Mouse (Mus musculus): ENCODE results near the gene Frmd4a. TPM values are rescaled to one million over a fixed set of nuclear protein-coding genes. Genes with fewer than 3 reads are reported as not detected.
A peak's percentile ranks its signal among the peaks of the same experiment; 100 is the strongest.

Frmd4a gene
- polyA plus RNA-seq, 1 experiment from 2014 or later = 72.7 TPM

DNA sequence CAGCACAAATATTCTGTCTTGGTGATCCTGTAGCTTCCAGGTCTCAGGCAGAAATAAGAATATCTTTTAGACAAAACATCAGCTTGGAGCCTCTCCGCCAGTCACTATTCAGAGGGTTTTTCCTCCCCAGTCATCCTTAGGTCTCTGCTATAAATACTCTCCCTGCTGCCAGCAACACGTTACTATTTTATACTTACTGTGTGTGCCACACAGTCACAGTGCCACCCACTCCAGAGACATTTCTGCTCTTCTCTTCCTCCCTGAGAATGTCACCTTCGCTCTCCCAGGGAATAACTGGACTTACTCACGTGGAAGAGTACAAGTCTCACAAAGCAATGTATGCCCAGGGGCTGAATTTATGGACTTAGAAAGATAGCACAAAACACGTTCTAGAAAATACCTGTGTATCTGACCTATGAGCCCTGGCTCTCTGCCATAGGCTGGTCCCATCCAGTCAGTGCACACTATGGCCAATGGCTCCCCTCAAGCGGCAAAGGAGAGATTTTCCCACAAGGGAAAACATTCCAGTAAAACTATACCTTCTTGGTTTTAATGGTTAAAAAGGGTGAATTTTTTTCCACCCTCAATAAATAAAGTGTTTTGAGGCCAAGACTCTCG, 209.5 kb downstream of the Frmd4a start:
- no peak overlapping the region for H3K4me2 ChIP-seq (replicated peaks)
- no peak for ATAC-seq (replicated peaks)
- H3K27me3 ChIP-seq = no peaks in the 10 kb centered on the region
- no peak overlapping the region for H3K4me3 ChIP-seq
- peaks cover 23% of the 10 kb centered on the region for H3K4me1 ChIP-seq
- H3K27ac ChIP-seq (replicated peaks) = no peak overlapping the region
- H3K9me3 ChIP-seq = no peaks in the 10 kb centered on the region
- H3K9ac ChIP-seq (replicated peaks) = no peak overlapping the region
- H3K36me3 ChIP-seq = no peaks in the 10 kb centered on the region
- WGBS = 54% methylated on average over 7 of the region's 7 CpGs

DNA sequence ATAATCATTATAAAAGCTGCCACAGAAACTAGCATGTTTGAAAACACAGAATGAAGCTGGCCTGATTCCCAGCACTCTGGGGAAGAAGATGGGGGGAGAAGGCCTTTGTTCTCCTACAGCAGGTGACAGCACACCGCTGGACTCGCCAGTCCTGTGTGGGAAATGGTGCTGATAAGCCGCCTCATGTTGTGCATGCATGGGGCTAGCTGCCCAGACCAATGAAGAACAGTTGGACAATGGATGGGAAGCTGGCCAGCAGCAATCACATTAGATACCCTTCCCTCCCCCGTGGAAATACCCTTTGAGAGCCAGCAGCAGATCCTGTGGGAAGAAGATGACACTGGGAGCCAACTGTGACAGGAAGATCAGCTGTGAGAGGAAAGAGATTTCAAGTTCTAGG, 210.0 kb downstream of the Frmd4a start:
- 16% methylated on average over 4 of the region's 4 CpGs for WGBS
- Histone ChIP-seq H3K4me2 (replicated peaks) (no peak overlapping the region), H3K4me1 (peaks cover 23% of the 10 kb centered on the region), H3K9me3 (no peaks in the 10 kb centered on the region), H3K4me3 (no peak overlapping the region), H3K36me3 (no peaks in the 10 kb centered on the region), H3K27me3 (no peaks in the 10 kb centered on the region), H3K27ac (replicated peaks) (0 out of 2 replicates have a peak overlapping the region, but pooled peaks have one; percentile 2), H3K9ac (replicated peaks) (no peak overlapping the region)
- ATAC-seq (replicated peaks) = peak; percentile 36; the same call in 1 of the 2 replicates

DNA sequence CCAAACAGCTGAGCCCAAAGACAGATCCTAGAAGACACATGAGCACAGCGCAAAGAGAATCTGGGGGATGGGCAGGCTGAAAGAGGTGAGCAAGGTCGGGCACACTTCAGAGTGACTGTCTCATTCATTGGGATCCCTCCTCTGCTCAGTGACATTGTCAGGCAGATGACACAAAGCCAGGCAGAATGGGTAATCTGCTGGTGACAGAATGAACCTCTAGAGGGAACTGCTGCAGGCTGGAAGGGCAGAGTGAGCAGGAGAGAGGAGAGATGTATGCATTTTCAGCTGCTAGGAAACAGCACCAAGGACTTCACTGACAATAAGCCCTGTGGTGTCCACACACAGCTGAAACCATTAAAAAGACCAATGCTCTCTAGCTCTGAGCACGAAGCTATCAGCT, 211.0 kb downstream of the Frmd4a start:
- H3K9me3 ChIP-seq = no peaks in the 10 kb centered on the region
- no peak overlapping the region for H3K9ac ChIP-seq (replicated peaks)
- H3K27me3 ChIP-seq = no peaks in the 10 kb centered on the region
- H3K4me1 ChIP-seq = peaks cover 29% of the 10 kb centered on the region
- WGBS = 41% methylated on average over 3 of the region's 3 CpGs
- peak overlapping the region; percentile 29 for H3K27ac ChIP-seq (replicated peaks)
- H3K4me2 ChIP-seq (replicated peaks) = no peak overlapping the region
- H3K4me3 ChIP-seq = no peak overlapping the region
- ATAC-seq (replicated peaks) = peak; percentile 34
- H3K36me3 ChIP-seq = no peaks in the 10 kb centered on the region

DNA sequence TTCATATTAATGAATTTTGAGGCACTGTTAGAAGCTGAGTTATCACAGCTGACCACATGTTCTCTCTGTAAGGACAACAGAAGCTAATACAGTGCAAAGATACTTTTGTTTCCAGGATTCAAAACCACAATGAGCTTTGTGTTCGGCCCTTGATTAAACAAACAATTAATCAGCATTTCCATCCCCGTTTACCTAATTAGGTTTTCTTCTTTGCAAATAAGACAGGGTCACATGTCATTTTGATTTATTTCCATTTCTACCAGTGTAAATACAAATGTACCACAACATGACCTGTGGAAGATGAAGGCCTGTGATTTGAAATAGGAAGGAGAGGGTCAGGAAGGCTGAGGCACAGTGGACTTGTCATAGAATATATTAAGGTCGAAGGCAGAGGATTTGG, 214.8 kb downstream of the Frmd4a start:
- H3K4me3 ChIP-seq = no peak overlapping the region
- no peaks in the 10 kb centered on the region for H3K9me3 ChIP-seq
- no peaks in the 10 kb centered on the region for H3K36me3 ChIP-seq
- H3K4me1 ChIP-seq = peaks cover 22% of the 10 kb centered on the region
- 0 out of 2 replicates have a peak, but pooled peaks have one; percentile 2 for ATAC-seq (replicated peaks)
- no peaks in the 10 kb centered on the region for H3K27me3 ChIP-seq
- H3K4me2 ChIP-seq (replicated peaks) = peak overlapping the region; percentile 32
- peak overlapping the region; percentile 19; the same call in 1 of the 2 replicates for H3K27ac ChIP-seq (replicated peaks)
- 5% methylated on average over 3 of the region's 3 CpGs for WGBS
- 0 out of 2 replicates have a peak overlapping the region, but pooled peaks have one; percentile 0 for H3K9ac ChIP-seq (replicated peaks)

DNA sequence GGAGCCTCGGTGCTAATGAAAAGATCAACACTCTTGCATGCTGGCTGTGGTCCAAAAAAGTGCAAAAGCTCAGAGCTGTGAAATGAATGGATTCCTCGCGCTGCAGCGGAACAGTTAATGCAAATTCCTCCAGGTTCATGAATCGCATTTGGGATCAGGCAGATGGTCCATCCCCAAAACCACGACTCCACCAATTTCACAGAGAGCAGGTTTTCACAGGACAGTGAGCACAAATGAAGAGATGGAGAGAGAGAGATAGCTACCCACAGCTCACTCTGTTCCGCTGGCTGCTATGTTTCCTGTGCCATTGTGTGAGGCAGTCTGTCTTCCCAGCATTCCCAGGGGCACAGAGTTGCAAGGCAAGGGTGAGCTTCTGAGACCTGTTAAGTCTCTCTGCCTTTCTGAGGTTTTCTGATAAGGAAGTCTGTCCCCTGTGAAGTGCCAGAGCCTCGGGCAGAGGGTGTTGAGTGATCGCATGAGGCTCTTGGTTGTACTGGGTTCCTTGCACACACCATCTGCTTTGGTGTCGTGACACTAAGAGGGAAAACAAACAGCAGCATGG, 215.3 kb downstream of the Frmd4a start:
- Histone ChIP-seq H3K9ac (replicated peaks) (0 out of 2 replicates have a peak overlapping the region, but pooled peaks have one; percentile 0), H3K9me3 (no peaks in the 10 kb centered on the region), H3K4me2 (replicated peaks) (peak overlapping the region; percentile 32), H3K36me3 (no peaks in the 10 kb centered on the region), H3K27ac (replicated peaks) (peak overlapping the region; percentile 19; the same call in 1 of the 2 replicates), H3K4me1 (peaks cover 17% of the 10 kb centered on the region), H3K27me3 (no peaks in the 10 kb centered on the region), H3K4me3 (0 out of 2 replicates have a peak overlapping the region, but pooled peaks have one; percentile 3)
- ATAC-seq (replicated peaks) = peak; percentile 70
- 8% methylated on average over 10 of the region's 10 CpGs for WGBS

DNA sequence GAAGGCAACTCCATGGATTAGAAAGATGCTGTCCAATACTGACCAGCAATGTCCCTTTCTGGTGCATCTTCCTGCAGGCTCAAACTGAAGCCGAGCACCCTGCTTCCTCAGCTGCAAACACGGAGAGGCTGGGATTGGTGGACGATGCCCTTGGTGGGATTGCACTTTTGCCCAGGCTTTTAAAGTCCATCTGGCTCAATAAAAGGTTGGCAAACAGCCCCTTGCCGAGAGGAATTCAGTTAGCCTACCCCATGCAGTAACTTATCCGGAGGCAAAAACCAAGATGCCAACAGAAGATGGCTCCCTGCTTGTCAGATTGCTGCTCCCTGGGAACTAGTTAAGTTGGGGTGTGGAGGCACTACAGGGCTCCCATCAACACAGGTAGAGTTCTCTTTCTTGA, 220.2 kb downstream of the Frmd4a start:
- no peak for ATAC-seq (replicated peaks)
- no peaks in the 10 kb centered on the region for H3K27me3 ChIP-seq
- H3K9ac ChIP-seq (replicated peaks) = no peak overlapping the region
- WGBS = 91% methylated on average over 5 of the region's 5 CpGs
- H3K36me3 ChIP-seq = no peaks in the 10 kb centered on the region
- peaks cover 5% of the 10 kb centered on the region for H3K4me1 ChIP-seq
- no peak overlapping the region for H3K4me2 ChIP-seq (replicated peaks)
- H3K9me3 ChIP-seq = no peaks in the 10 kb centered on the region
- H3K4me3 ChIP-seq = no peak overlapping the region
- H3K27ac ChIP-seq (replicated peaks) = no peak overlapping the region

DNA sequence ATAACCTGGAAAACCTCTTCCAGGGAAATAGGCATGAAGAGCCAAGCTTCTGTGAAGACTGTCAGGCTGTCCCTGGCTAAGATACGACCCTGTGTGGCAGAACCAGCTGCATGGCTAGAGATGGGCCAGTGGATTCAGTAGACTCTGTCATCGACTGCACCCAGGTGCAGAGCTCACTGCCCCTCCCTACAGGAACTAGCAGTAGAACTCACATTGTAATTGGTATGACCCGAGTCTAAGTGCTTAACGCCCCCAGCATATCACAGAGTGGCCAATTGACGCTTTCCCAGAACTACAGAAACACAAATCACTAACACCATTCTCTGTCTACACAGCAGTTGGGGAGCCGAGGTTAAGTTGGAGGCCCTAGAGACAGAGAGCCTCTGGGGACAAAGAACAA, 232.2 kb downstream of the Frmd4a start:
- Histone ChIP-seq H3K27ac (replicated peaks) (no peak overlapping the region), H3K4me1 (peaks cover 14% of the 10 kb centered on the region), H3K27me3 (no peaks in the 10 kb centered on the region), H3K4me2 (replicated peaks) (no peak overlapping the region), H3K4me3 (no peak overlapping the region), H3K36me3 (no peaks in the 10 kb centered on the region), H3K9me3 (no peaks in the 10 kb centered on the region), H3K9ac (replicated peaks) (no peak overlapping the region)
- ATAC-seq (replicated peaks) = no peak
- 41% methylated on average over 6 of the region's 6 CpGs for WGBS

DNA sequence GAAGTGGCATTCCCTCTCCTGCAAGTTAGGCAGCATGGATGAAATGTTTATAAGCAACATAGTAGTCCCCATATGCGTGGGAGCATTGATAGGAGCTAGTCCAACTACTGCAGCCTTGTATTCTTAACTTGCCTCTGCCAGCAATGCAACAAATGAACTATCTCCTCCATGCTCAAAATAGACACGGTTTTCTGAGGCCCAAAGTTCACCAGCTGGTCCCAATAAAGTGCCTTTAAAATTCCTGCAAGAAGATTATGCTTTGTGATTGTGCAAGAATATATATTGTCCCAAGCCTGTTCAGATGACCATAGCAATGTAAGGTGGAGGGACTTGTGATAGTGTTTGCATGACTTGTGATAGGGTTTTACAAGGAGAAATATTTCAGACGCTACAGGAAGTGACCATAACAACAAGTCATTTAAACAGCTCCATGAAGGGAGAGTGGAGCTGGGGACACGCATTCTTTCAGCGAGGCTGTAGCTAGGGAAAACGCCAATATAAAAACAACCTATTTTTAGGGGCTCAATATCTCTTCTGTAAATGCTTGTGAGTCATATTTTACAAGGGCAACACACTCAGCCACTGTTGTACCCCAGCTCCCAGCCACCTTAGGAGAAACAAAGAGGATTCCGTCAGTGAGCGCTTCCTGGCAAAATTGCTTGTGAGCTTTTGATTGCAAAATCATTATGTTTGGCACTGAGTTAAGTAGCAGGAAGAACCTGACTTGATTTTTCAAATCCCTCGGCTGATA, 235.2 kb downstream of the Frmd4a start:
- no peak for ATAC-seq (replicated peaks)
- H3K4me2 ChIP-seq (replicated peaks) = no peak overlapping the region
- peaks cover 14% of the 10 kb centered on the region for H3K4me1 ChIP-seq
- WGBS = 48% methylated on average over 9 of the region's 9 CpGs
- peak overlapping the region; percentile 35 for H3K27ac ChIP-seq (replicated peaks)
- H3K36me3 ChIP-seq = no peaks in the 10 kb centered on the region
- no peaks in the 10 kb centered on the region for H3K9me3 ChIP-seq
- H3K27me3 ChIP-seq = no peaks in the 10 kb centered on the region
- H3K4me3 ChIP-seq = no peak overlapping the region
- H3K9ac ChIP-seq (replicated peaks) = no peak overlapping the region; the same call in 1 of the 2 replicates

DNA sequence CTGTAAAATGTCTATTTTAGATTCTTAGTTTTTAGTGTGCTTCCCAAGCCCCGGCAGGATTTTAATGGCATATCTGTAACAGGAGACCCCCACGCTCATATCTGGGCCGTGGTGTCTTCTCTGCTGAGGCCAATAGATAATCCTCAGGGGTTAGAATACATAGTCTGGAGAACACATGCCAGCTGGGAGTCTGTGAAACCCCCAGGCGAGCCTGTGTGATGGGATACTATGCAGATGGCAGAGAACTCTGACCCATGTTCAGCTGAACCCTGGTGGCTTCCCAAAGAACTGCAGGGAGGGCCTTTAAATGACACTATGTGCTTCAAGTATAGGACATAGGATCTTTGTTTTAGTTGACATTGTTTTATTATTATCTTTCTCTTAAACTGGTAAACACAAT, 235.8 kb downstream of the Frmd4a start:
- H3K27ac ChIP-seq (replicated peaks) = peak overlapping the region; percentile 35
- H3K36me3 ChIP-seq = no peaks in the 10 kb centered on the region
- H3K9ac ChIP-seq (replicated peaks) = no peak overlapping the region
- no peaks in the 10 kb centered on the region for H3K9me3 ChIP-seq
- H3K4me3 ChIP-seq = no peak overlapping the region
- H3K27me3 ChIP-seq = no peaks in the 10 kb centered on the region
- H3K4me1 ChIP-seq = peaks cover 14% of the 10 kb centered on the region
- ATAC-seq (replicated peaks) = no peak
- no peak overlapping the region for H3K4me2 ChIP-seq (replicated peaks)
- 27% methylated on average over 4 of the region's 4 CpGs for WGBS

DNA sequence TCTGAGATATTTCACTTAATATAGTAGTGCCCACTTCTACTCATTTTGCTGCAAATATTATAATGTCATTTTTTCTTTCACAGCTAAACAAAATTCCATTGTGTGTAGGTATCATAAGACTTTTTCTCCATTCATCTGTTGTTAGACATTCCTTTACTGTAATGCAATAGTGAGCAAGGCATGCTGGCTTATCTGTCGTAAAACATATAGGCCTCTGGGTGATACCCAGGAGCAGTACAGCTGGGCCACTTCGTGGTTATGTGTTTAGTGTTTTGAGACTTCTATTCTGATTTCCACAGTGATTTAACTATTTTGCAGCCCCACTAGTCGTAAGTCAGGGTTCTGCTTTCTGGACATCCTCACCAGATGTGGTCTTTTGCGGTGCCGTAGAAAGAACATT, 236.6 kb downstream of the Frmd4a start:
- Histone ChIP-seq H3K4me3 (no peak overlapping the region), H3K27ac (replicated peaks) (no peak overlapping the region), H3K4me1 (peaks cover 14% of the 10 kb centered on the region), H3K4me2 (replicated peaks) (no peak overlapping the region), H3K9me3 (no peaks in the 10 kb centered on the region), H3K9ac (replicated peaks) (no peak overlapping the region), H3K27me3 (no peaks in the 10 kb centered on the region), H3K36me3 (no peaks in the 10 kb centered on the region)
- 90% methylated on average over 5 of the region's 5 CpGs for WGBS
- no peak for ATAC-seq (replicated peaks)

DNA sequence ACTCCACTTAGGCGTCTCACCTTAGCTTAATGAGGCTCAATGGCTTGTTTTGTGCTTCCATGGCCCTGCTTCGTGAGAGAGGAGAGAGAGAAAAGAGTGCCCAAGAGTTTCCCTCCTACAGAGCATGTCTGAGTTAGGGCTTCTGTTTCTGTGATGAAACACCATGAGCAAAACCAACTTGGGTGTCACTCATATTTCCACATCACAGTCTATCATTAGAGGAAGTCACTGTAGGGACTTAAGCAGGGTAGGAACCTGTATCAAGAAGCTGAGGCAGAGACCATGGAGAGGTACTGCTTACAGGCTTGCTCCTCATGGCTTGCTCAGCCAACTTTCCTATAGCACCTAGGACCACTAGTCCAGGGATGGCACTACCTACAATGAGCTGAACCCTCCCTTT, 238.7 kb downstream of the Frmd4a start:
- Histone ChIP-seq H3K4me1 (peaks cover 20% of the 10 kb centered on the region), H3K27ac (replicated peaks) (no peak overlapping the region), H3K9me3 (no peaks in the 10 kb centered on the region), H3K4me3 (no peak overlapping the region), H3K9ac (replicated peaks) (no peak overlapping the region), H3K4me2 (replicated peaks) (no peak overlapping the region), H3K27me3 (no peaks in the 10 kb centered on the region), H3K36me3 (no peaks in the 10 kb centered on the region)
- ATAC-seq (replicated peaks) = no peak
- 87% methylated on average over 2 of the region's 2 CpGs for WGBS

DNA sequence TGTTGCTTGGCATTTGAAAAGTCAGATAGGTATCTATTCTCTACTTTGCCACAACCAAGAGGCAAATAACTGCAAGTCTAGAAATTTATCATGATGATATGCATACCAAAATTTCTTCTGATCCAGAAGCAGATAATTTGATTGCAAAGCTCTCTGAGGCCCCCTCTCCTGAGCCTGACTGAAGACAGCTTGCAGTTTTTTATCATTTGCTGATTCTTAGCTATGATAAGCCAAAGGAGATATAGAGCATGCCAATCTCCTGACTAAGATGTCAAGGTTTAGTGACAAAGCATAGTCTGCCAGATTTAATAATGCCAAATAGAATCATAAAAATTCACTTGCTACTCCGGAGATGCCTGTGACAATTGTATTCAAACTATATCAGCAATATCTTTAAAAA, 240.1 kb downstream of the Frmd4a start:
- ATAC-seq (replicated peaks) = no peak

More for the DNA sequence above, 240.1 kb downstream of the Frmd4a start:
- Histone ChIP-seq H3K9me3 (no peaks in the 10 kb centered on the region), H3K4me1 (peaks cover 18% of the 10 kb centered on the region), H3K27me3 (no peaks in the 10 kb centered on the region), H3K36me3 (no peaks in the 10 kb centered on the region), H3K9ac (replicated peaks) (no peak overlapping the region), H3K4me3 (no peak overlapping the region), H3K27ac (replicated peaks) (no peak overlapping the region), H3K4me2 (replicated peaks) (no peak overlapping the region)
- WGBS = 81% methylated on average over 1 of the region's 1 CpGs
